Mouse (Mus musculus): ENCODE measurements around the gene C1qb. TPM values are rescaled to one million over a fixed set of nuclear protein-coding genes. Genes with fewer than 3 reads are reported as not detected.

C1qb gene
- total and polyA plus RNA-seq, 3 experiments, result not detected

GRCm38 (mm10) chr4:136912841-136913240 lies 26.9 kb upstream of the C1qb start:
- dilution Hi-C loops (cut with MboI; ENCODE audit: extremely low pct_ligation_motif_present, extremely low pct_unique_long_range_greater_than_20kb, low sequenced_read_pairs) (no loop called here), in situ Hi-C loops (cut with MboI; ENCODE audit: low pct_ligation_motif_present, low pct_unique_long_range_greater_than_20kb, low sequenced_read_pairs) (no loop called here)
- no peak overlapping the region for H3K27ac ChIP-seq (ENCODE audit: insufficient read depth, low read depth)

GRCm38 (mm10) chr4:136911804-136912203 lies 25.8 kb upstream of the C1qb start:
- Histone ChIP-seq H3K27ac (ENCODE audit: insufficient read depth, low read depth) (no peak overlapping the region), H3K4me3 (replicated peaks in 1 of 3; ENCODE audit: low read depth in 2 of 3, low read length in 2 of 3, poor library complexity in 1 of 3) (no peak overlapping the region), H3K79me2 (replicated peaks; ENCODE audit: control insufficient read depth, extremely low read depth, insufficient read depth, poor library complexity, severe bottlenecking) (no peaks in the 10 kb centered on the region), H3K9ac (ENCODE audit: insufficient read depth, low read depth) (no peak overlapping the region), H3K9me3 (replicated peaks; ENCODE audit: low read length) (peaks cover 3% of the 10 kb centered on the region), H3K4me1 (ENCODE audit: control insufficient read depth in 1 of 2, insufficient read depth in 2 of 2) (0 out of 4 replicates have a peak, but pooled peaks cover 0 to 2% of the 10 kb centered on the region in 2 experiments), H3K27me3 (replicated peaks) (peaks cover 89% of the 10 kb centered on the region), H3K36me3 (replicated peaks in 1 of 2; ENCODE audit: control insufficient read depth in 1 of 2, insufficient read depth in 1 of 2, low read length in 1 of 2) (no peaks in the 10 kb centered on the region), H3K4me2 (ENCODE audit: insufficient read depth, low read depth, poor library complexity, severe bottlenecking) (no peak overlapping the region)
- DNase-seq (ENCODE audit: extremely low read depth), result no peak
- TF ChIP-seq ZC3H11A (IDR thresholded peaks at IDR 0.05; ENCODE audit: low read depth, low read length) (no peak), SMC3 (IDR thresholded peaks at IDR 0.05; ENCODE audit: low read depth, low read length) (no peak), CTCF (conservative IDR thresholded peaks at IDR 0.05 in 1 of 2, IDR thresholded peaks at IDR 0.05 in 1 of 2; ENCODE audit: low read depth in 2 of 2, low read length in 2 of 2) (no peak), USF2 (conservative IDR thresholded peaks at IDR 0.05; ENCODE audit: low read depth, low read length) (no peak), JUN (IDR thresholded peaks at IDR 0.05; ENCODE audit: insufficient read depth, low read depth, low read length) (no peak), POLR2AphosphoS2 (IDR thresholded peaks at IDR 0.05; ENCODE audit: low read depth, low read length) (no peak), RCOR1 (conservative IDR thresholded peaks at IDR 0.05; ENCODE audit: low read depth, low read length) (no peak), ELF1 (IDR thresholded peaks at IDR 0.05; ENCODE audit: low read depth, low read length) (no peak), MAFK (IDR thresholded peaks at IDR 0.05; ENCODE audit: insufficient replicate concordance, low read length) (no peak), CHD2 (IDR thresholded peaks at IDR 0.05; ENCODE audit: low read length) (no peak), E2F4 (IDR thresholded peaks at IDR 0.05; ENCODE audit: insufficient replicate concordance, low read depth, low read length) (no peak), ETS1 (conservative IDR thresholded peaks at IDR 0.05; ENCODE audit: low read depth, low read length) (no peak), MYC (IDR thresholded peaks at IDR 0.05; ENCODE audit: low read depth, low read length) (no peak), MAZ (IDR thresholded peaks at IDR 0.05; ENCODE audit: low read depth, low read length) (no peak)
- dilution Hi-C loops (cut with MboI; ENCODE audit: extremely low pct_ligation_motif_present, extremely low pct_unique_long_range_greater_than_20kb, low sequenced_read_pairs) (no loop called here), in situ Hi-C loops (cut with MboI; ENCODE audit: low pct_ligation_motif_present, low pct_unique_long_range_greater_than_20kb, low sequenced_read_pairs) (no loop called here)

More at GRCm38 (mm10) chr4:136912841-136913240, 26.9 kb upstream of the C1qb start:
- no peaks in the 10 kb centered on the region for H3K79me2 ChIP-seq (replicated peaks; ENCODE audit: control insufficient read depth, extremely low read depth, insufficient read depth, poor library complexity, severe bottlenecking)
- H3K36me3 ChIP-seq (replicated peaks in 1 of 2; ENCODE audit: control insufficient read depth in 1 of 2, insufficient read depth in 1 of 2, low read length in 1 of 2), result no peaks in the 10 kb centered on the region
- no peak for DNase-seq (ENCODE audit: extremely low read depth)
- TF ChIP-seq JUN (IDR thresholded peaks at IDR 0.05; ENCODE audit: insufficient read depth, low read depth, low read length) (no peak), GABPA (IDR thresholded peaks at IDR 0.05; ENCODE audit: insufficient replicate concordance, low read depth, low read length) (no peak), UBTF (IDR thresholded peaks at IDR 0.05; ENCODE audit: low read depth, low read length) (no peak), ETS1 (conservative IDR thresholded peaks at IDR 0.05; ENCODE audit: low read depth, low read length) (no peak), ZMIZ1 (IDR thresholded peaks at IDR 0.05; ENCODE audit: low read depth, low read length) (no peak), SIN3A (IDR thresholded peaks at IDR 0.05; ENCODE audit: low read length) (no peak), MEF2A (IDR thresholded peaks at IDR 0.05; ENCODE audit: borderline replicate concordance, low read depth, low read length) (no peak), ZKSCAN1 (IDR thresholded peaks at IDR 0.05; ENCODE audit: borderline replicate concordance, low read depth, low read length) (no peak), HCFC1 (IDR thresholded peaks at IDR 0.05; ENCODE audit: low read depth, low read length) (no peak), CHD1 (IDR thresholded peaks at IDR 0.05; ENCODE audit: low read depth, low read length) (no peak), MAFK (IDR thresholded peaks at IDR 0.05; ENCODE audit: insufficient replicate concordance, low read length) (no peak), MXI1 (IDR thresholded peaks at IDR 0.05; ENCODE audit: low read depth, low read length) (no peak), NELFE (IDR thresholded peaks at IDR 0.05; ENCODE audit: low read depth, low read length) (no peak), CTCF (conservative IDR thresholded peaks at IDR 0.05 in 1 of 2, IDR thresholded peaks at IDR 0.05 in 1 of 2; ENCODE audit: low read depth in 2 of 2, low read length in 2 of 2) (no peak), NRF1 (IDR thresholded peaks at IDR 0.05; ENCODE audit: low read depth, low read length) (no peak), E2F4 (IDR thresholded peaks at IDR 0.05; ENCODE audit: insufficient replicate concordance, low read depth, low read length) (no peak), ELF1 (IDR thresholded peaks at IDR 0.05; ENCODE audit: low read depth, low read length) (no peak)
- H3K9ac ChIP-seq (ENCODE audit: insufficient read depth, low read depth), result no peak overlapping the region
- H3K4me3 ChIP-seq (replicated peaks in 1 of 3; ENCODE audit: low read depth in 2 of 3, low read length in 2 of 3, poor library complexity in 1 of 3), result no peak overlapping the region
- H3K27me3 ChIP-seq (replicated peaks), result peaks cover 90% of the 10 kb centered on the region
- no peaks in the 10 kb centered on the region for H3K9me3 ChIP-seq (replicated peaks; ENCODE audit: low read length)
- 0 out of 4 replicates have a peak, but pooled peaks cover 0 to 2% of the 10 kb centered on the region in 2 experiments for H3K4me1 ChIP-seq (ENCODE audit: control insufficient read depth in 1 of 2, insufficient read depth in 2 of 2)
- H3K4me2 ChIP-seq (ENCODE audit: insufficient read depth, low read depth, poor library complexity, severe bottlenecking), result no peak overlapping the region

Measured in CH12.LX (cell line).